In the genomic region with DNA sequence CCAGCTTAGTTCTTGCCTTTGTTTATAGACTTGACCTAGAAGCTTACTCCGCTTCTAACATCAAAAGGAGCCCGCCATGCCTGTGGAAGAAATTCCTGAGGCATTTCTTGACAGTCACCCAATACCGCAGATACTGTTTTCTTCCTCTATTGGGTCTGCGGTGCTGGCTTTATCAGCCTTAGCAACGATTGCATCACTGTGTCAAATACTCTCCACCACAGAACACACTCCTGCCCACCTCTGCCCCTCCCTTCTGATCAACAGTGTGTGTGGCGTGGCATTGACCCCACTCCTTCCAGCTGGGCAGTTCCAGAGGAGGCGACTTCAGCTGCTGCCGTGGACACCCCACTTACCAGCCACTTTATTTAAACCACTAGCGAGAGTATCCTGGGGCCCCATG, we compare ENCODE assay signal across 10 mouse cellular contexts. TPM values are rescaled to one million over a fixed set of nuclear protein-coding genes. Genes with fewer than 3 reads are reported as not detected.
DNase-seq lines count a peak whose midpoint lies in the region; ATAC-seq and TF ChIP-seq lines count a peak whose summit lies in the region.
"Had no signal": no experiment of that assay in that cellular context is flagged by ENCODE, and none has a peak within 500 bp of the region (broad histone marks: within the 10 kb centered on the region; RNA-seq: fewer than 3 reads in every experiment).

No protein-coding gene starts in this region.

- no peak for TF ChIP-seq RAD21 in MEL (IDR thresholded peaks at IDR 0.05; ENCODE audit: low read depth, low read length)

- TF ChIP-seq POLR2A in liver, adult 2 months (IDR thresholded peaks at IDR 0.05; ENCODE audit: extremely low read depth, insufficient read depth, low read length): no peak
- TF ChIP-seq POLR2A in MEL (IDR thresholded peaks at IDR 0.05; ENCODE audit: control insufficient read depth in 1 of 2, insufficient read depth in 1 of 2, low read depth in 1 of 2, low read length in 2 of 2, poor library complexity in 1 of 2): no peak

- no peaks in the 10 kb centered on the region for H3K79me2 ChIP-seq in liver, adult 2 months (ENCODE audit: control insufficient read depth, insufficient read depth, low read length)
- no peaks in the 10 kb centered on the region for H3K79me2 ChIP-seq in MEL (ENCODE audit: control insufficient read depth, insufficient read depth, low read length, poor library complexity)

- H3K27ac ChIP-seq in liver, adult 2 months (replicated peaks; ENCODE audit: insufficient read depth, low read depth, low read length): no peak overlapping the region
- H3K27ac ChIP-seq in liver, embryonic 12.5 days: no peak overlapping the region
- H3K27ac ChIP-seq in MEL (ENCODE audit: control insufficient read depth, low read depth, low read length): peak overlapping the region; percentile 20; the same call in 1 of the 2 replicates
- H3K27ac ChIP-seq in heart, embryonic 10.5 days: no peak overlapping the region
- H3K27ac ChIP-seq: intestine, embryonic 15.5 days; liver, embryonic 15.5 days had no signal

- no peak overlapping the region for H3K4me3 ChIP-seq in liver, adult 2 months (ENCODE audit: insufficient read depth, low read depth, low read length)
- no peak overlapping the region for H3K4me3 ChIP-seq in liver, embryonic 12.5 days
- H3K4me3 ChIP-seq in MEL (ENCODE audit: control insufficient read depth in 1 of 2, insufficient read depth in 1 of 2, low read depth in 2 of 2, low read length in 2 of 2): no peak overlapping the region
- no peak overlapping the region for H3K4me3 ChIP-seq in heart, embryonic 10.5 days
- H3K4me3 ChIP-seq: intestine, embryonic 15.5 days; liver, embryonic 15.5 days had no signal

- no peaks in the 10 kb centered on the region; the same call in 1 of the 2 replicates for H3K36me3 ChIP-seq in liver, adult 2 months (ENCODE audit: control insufficient read depth, insufficient read depth, low read length)
- no peaks in the 10 kb centered on the region for H3K36me3 ChIP-seq in liver, embryonic 12.5 days
- H3K36me3 ChIP-seq in MEL (ENCODE audit: control insufficient read depth in 1 of 2, insufficient read depth in 2 of 2, low read length in 2 of 2): no peaks in the 10 kb centered on the region
- no peaks in the 10 kb centered on the region for H3K36me3 ChIP-seq in heart, embryonic 10.5 days
- H3K36me3 ChIP-seq: intestine, embryonic 15.5 days; liver, embryonic 15.5 days had no signal

- H3K9ac ChIP-seq in liver, adult 2 months (ENCODE audit: low read depth, low read length): no peak overlapping the region
- no peak overlapping the region for H3K9ac ChIP-seq in liver, embryonic 12.5 days
- H3K9ac ChIP-seq in MEL (ENCODE audit: control insufficient read depth, low read depth, low read length, poor library complexity, severe bottlenecking): no peak overlapping the region
- H3K9ac ChIP-seq: intestine, embryonic 15.5 days; liver, embryonic 15.5 days had no signal

- TF ChIP-seq CTCF in liver, adult 2 months (IDR thresholded peaks at IDR 0.05; ENCODE audit: low read depth, low read length): no peak
- no peak for TF ChIP-seq CTCF in MEL (IDR thresholded peaks at IDR 0.05 in 2 of 3, conservative IDR thresholded peaks at IDR 0.05 in 1 of 3; ENCODE audit: control insufficient read depth in 1 of 3, insufficient read depth in 1 of 3, low read depth in 2 of 3, low read length in 3 of 3, poor library complexity in 1 of 3, severe bottlenecking in 1 of 3)

- ATAC-seq in liver, embryonic 12.5 days: no peak; the same call in 1 of the 2 replicates
- peak; percentile 97 for ATAC-seq in granulocyte monocyte progenitor cell, adult 5-6 weeks (replicated peaks; ENCODE audit: poor library complexity, severe bottlenecking)
- 0 out of 2 replicates have a peak, but pooled peaks have one; percentile 53 for ATAC-seq in monocyte, adult 5-6 weeks (replicated peaks; ENCODE audit: insufficient number of reproducible peaks, low FRiP score, low TSS enrichment, poor library complexity, severe bottlenecking)
- ATAC-seq: intestine, embryonic 15.5 days had no signal

- no peaks in the 10 kb centered on the region for H3K27me3 ChIP-seq in liver, adult 2 months (ENCODE audit: control insufficient read depth, insufficient read depth, low read length)
- no peaks in the 10 kb centered on the region for H3K27me3 ChIP-seq in liver, embryonic 12.5 days (replicated peaks)
- H3K27me3 ChIP-seq in MEL (ENCODE audit: control insufficient read depth in 1 of 2, insufficient read depth in 2 of 2, low read length in 2 of 2): no peaks in the 10 kb centered on the region; a peak in 1 of 4 replicates
- H3K27me3 ChIP-seq in heart, embryonic 10.5 days (ENCODE audit: insufficient read depth, poor library complexity, severe bottlenecking): no peaks in the 10 kb centered on the region
- H3K27me3 ChIP-seq: intestine, embryonic 15.5 days; liver, embryonic 15.5 days had no signal

- peaks cover 5% of the 10 kb centered on the region; the same call in 1 of the 2 replicates for H3K4me1 ChIP-seq in liver, adult 2 months (ENCODE audit: control insufficient read depth, insufficient read depth, low read length)
- H3K4me1 ChIP-seq in liver, embryonic 12.5 days: no peaks in the 10 kb centered on the region
- H3K4me1 ChIP-seq in MEL (ENCODE audit: control insufficient read depth in 1 of 2, insufficient read depth in 2 of 2, low read length in 2 of 2): peaks cover 0 to 10% of the 10 kb centered on the region in 2 experiments; a peak in 2 of 4 replicates
- peaks cover 4% of the 10 kb centered on the region for H3K4me1 ChIP-seq in heart, embryonic 10.5 days
- H3K4me1 ChIP-seq: intestine, embryonic 15.5 days had no signal

- H3K4me2 ChIP-seq in liver, embryonic 12.5 days: no peak overlapping the region
- H3K4me2 ChIP-seq: intestine, embryonic 15.5 days; liver, embryonic 15.5 days had no signal

- WGBS in liver, adult 2 months: 46% methylated on average over 9 of the region's 9 CpGs
- WGBS in liver, embryonic 12.5 days (ENCODE audit: insufficient replicate concordance): 43% methylated on average over 9 of the region's 9 CpGs
- WGBS in heart, embryonic 10.5 days: 61% methylated on average over 9 of the region's 9 CpGs

- TF ChIP-seq EP300 in MEL (IDR thresholded peaks at IDR 0.05; ENCODE audit: low read depth in 1 of 2, low read length in 2 of 2): peak; percentile 38 to 52; a peak in 2 of 4 replicates

- 0 out of 2 replicates have a peak, but pooled peaks cover 5% of the 10 kb centered on the region for H3K9me3 ChIP-seq in liver, embryonic 12.5 days (replicated peaks)
- no peaks in the 10 kb centered on the region for H3K9me3 ChIP-seq in MEL (replicated peaks; ENCODE audit: insufficient read depth, low read length)
- H3K9me3 ChIP-seq in heart, embryonic 10.5 days: no peaks in the 10 kb centered on the region
- H3K9me3 ChIP-seq: intestine, embryonic 15.5 days; liver, embryonic 15.5 days had no signal

- peak; percentile 56 for DNase-seq in liver, adult 2 months (ENCODE audit: extremely low read depth, low read depth, low spot score)
- peak; percentile 64 for DNase-seq in MEL (ENCODE audit: low read depth, low spot score)
- no peak for DNase-seq in heart, embryonic 10.5 days (ENCODE audit: low spot score)
- no peak for DNase-seq in cerebellum, adult 9-10 months
- DNase-seq in cerebellum, adult 11 months: no peak

TF ChIP-seq in MEL, 35 proteins besides CTCF, POLR2A, EP300 and RAD21:
- TF ChIP-seq TCF12 (IDR thresholded peaks at IDR 0.05; ENCODE audit: low read depth, low read length) (peak; percentile 19; the same call in 1 of the 2 replicates), CHD1 (IDR thresholded peaks at IDR 0.05; ENCODE audit: low read depth, low read length) (no peak), MAX (IDR thresholded peaks at IDR 0.05; ENCODE audit: low read length) (no peak), MXI1 (IDR thresholded peaks at IDR 0.05; ENCODE audit: low read depth, low read length) (peak; percentile 18; the same call in 1 of the 2 replicates), UBTF (IDR thresholded peaks at IDR 0.05; ENCODE audit: borderline replicate concordance, insufficient read depth, low read depth, low read length) (no peak), SIN3A (IDR thresholded peaks at IDR 0.05; ENCODE audit: low read length) (peak; percentile 24; the same call in 1 of the 2 replicates), MAZ (IDR thresholded peaks at IDR 0.05; ENCODE audit: low read depth, low read length) (no peak), POLR2AphosphoS2 (IDR thresholded peaks at IDR 0.05; ENCODE audit: low read length) (no peak), ETS1 (IDR thresholded peaks at IDR 0.05; ENCODE audit: low read depth, low read length) (peak; percentile 46; the same call in 1 of the 2 replicates), GATA1 (IDR thresholded peaks at IDR 0.05; ENCODE audit: low read depth, low read length) (peak; percentile 43; the same call in 1 of the 2 replicates)

RNA-seq across cellular contexts. Expression of gene Plbd1, which starts 16.0 kb away (rescaled TPM):
- 30.5 and 53.5 TPM in 2 replicates for total RNA-seq in liver, adult 2 months (2014; rRNA removed)
- polyA plus RNA-seq in liver, adult 2 months (2012; rRNA removed): 27.5 and 31.4 TPM in 2 replicates
- polyA plus RNA-seq in liver, embryonic 12.5 days (2016; fragmentation: Nextera tagmentation; extraction: Ambion mirVana): 1.7 and 2.0 TPM in 2 replicates
- not detected in 2 replicates for total RNA-seq in MEL (2012; rRNA removed)
- polyA plus RNA-seq in MEL (2012; ENCODE audit: insufficient read depth in 1 of 2, insufficient read length in 2 of 2, low read depth in 1 of 2, low replicate concordance in 2 of 2, missing spikeins in 1 of 2): not detected
- total RNA-seq in granulocyte monocyte progenitor cell, adult 5-6 weeks (2014; fragmentation: Nextera tagmentation): 0.79 and 3.6 TPM in 2 replicates
- 5.1 and 7.7 TPM in 2 replicates for total RNA-seq in granulocyte monocyte progenitor cell, adult 5-6 weeks (2017)
- total RNA-seq in monocyte, adult 5-6 weeks (2017): 233 to 370 TPM (median 331 TPM) in 3 replicates
- 3.1 and 6.0 TPM in 2 replicates for polyA plus RNA-seq in heart, embryonic 10.5 days (2016; fragmentation: Nextera tagmentation; extraction: Ambion mirVana)

Comparison
In these comparisons a context has a peak if more than half of its experiments do, and no peak if none do; other contexts are left out.
1. DNase-seq: peak in liver, adult 2 months (single experiment) and MEL (single experiment); none in heart, embryonic 10.5 days (single experiment), cerebellum, adult 9-10 months (single experiment) and cerebellum, adult 11 months (single experiment).